Mouse (Mus musculus) heart, adult 2 months (tissue): ENCODE measurements around the gene Kcnc2. TPM values are rescaled to one million over a fixed set of nuclear protein-coding genes. Genes with fewer than 3 reads are reported as not detected.

Experiments used
- DNase-seq, 2 experiments: peaks; one replicate each; pipeline ENCODE4 v3.0.0; 2021
- H3K27ac ChIP-seq: fragments of 200-600 bp; 2 replicates; pipeline ENCODE4 v1.8.1; 2022
- H3K27me3 ChIP-seq: fragments of 200-500 bp; 2 replicates; pipeline ENCODE4 v1.6.1; 2012; ENCODE audit warnings: mild to moderate bottlenecking, low read length, inconsistent platforms, mixed read lengths; ENCODE audit not compliant: control insufficient read depth, insufficient read depth
- H3K36me3 ChIP-seq: fragments of 200-500 bp; 2 replicates; pipeline ENCODE4 v1.6.1; 2012; ENCODE audit warnings: low read length, inconsistent platforms; ENCODE audit not compliant: control insufficient read depth, insufficient read depth
- H3K4me1 ChIP-seq: fragments of 200-500 bp; 2 replicates; pipeline ENCODE4 v1.6.1; 2011; ENCODE audit warnings: low read length; ENCODE audit not compliant: control insufficient read depth, insufficient read depth
- H3K4me3 ChIP-seq: fragments of 200-600 bp; 2 replicates; pipeline ENCODE4 v1.8.1; 2022
- H3K79me2 ChIP-seq: fragments of 200-500 bp; replicated peaks from 2 replicates; pipeline ENCODE4 v1.6.1; 2012; ENCODE audit warnings: mild to moderate bottlenecking, inconsistent platforms, low read length, moderate library complexity, mixed read lengths; ENCODE audit not compliant: control insufficient read depth, insufficient read depth
- H3K9ac ChIP-seq: fragments of 200-500 bp; 2 replicates; pipeline ENCODE4 v1.6.1; 2012; ENCODE audit warnings: low read depth, mild to moderate bottlenecking, control low read depth, inconsistent platforms, low read length, mixed read lengths
- CTCF ChIP-seq: fragments of 200-600 bp; IDR thresholded peaks from 2 replicates; pipeline ENCODE4 v1.8.1; 2022; ENCODE audit warnings: antibody characterized with exemption, mild to moderate bottlenecking, moderate library complexity
- EP300 ChIP-seq: fragments of 200-500 bp; IDR thresholded peaks from 2 replicates; pipeline ENCODE4 v1.6.1; 2011; ENCODE audit warnings: low read depth, low read length, control low read depth; ENCODE audit not compliant: insufficient read depth
- POLR2A ChIP-seq: fragments of 200-500 bp; IDR thresholded peaks from 2 replicates; pipeline ENCODE4 v1.6.1; 2011; ENCODE audit warnings: mild to moderate bottlenecking, low read depth, low read length, control low read depth; ENCODE audit not compliant: insufficient read depth
- WGBS: fragments of 180-500 bp; shearing (Covaris S2); methylation state at CpG from one replicate; pipeline ENCODE4 v1.1.7; 2018; 5-methylcytosine and 5-hydroxymethylcytosine counted together
- intact Hi-C: fragments of 180-260 bp; cut with DNase I; formaldehyde crosslinking; loops from one replicate; pipeline ENCODE4 v1.15.1; 2025
- polyA plus RNA-seq: library from polyadenylated mRNA; depleted of rRNA; stranded (reverse); fragments of >200 nt; gene quantifications from 2 replicates; pipeline ENCODE4 v1.2.3, GENCODE M21; 2012
- total RNA-seq, 2 experiments: library from RNA; stranded (reverse); gene quantifications; 2 replicates each; pipeline ENCODE4 v1.2.3; 2021

The Kcnc2 gene
- total and polyA plus RNA-seq, 3 experiments: 0.39 to 0.49 (median 0.41) TPM

DNA sequence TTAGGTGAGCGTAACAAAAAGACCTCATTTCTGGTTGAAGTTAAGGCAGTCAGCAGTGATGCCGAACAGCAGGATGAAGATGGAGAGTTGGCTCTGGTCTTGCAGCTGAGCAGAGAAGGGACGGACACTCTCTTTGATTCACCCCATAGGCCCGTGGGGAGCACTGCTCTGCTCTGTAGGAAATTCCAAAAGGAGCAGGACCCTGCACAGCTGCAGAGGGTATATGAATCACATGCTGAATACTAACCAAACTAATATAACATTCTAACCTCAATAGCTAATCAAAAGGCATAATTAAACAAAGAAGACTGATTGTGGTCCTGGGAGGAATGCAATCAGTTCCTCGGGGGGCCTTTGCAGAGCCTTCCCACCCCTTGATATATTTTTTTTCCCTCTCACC, 106.2 kb downstream of the Kcnc2 start:
- DNase-seq: no peak
- Histone ChIP-seq H3K4me1 (no peaks in the 10 kb centered on the region), H3K9ac (no peak overlapping the region), H3K27me3 (no peaks in the 10 kb centered on the region), H3K27ac (no peak overlapping the region), H3K36me3 (no peaks in the 10 kb centered on the region), H3K4me3 (no peak overlapping the region), H3K79me2 (no peaks in the 10 kb centered on the region)
- TF ChIP-seq CTCF (no peak), EP300 (no peak), POLR2A (no peak)
- intact Hi-C loops: no loop called here
- 75% methylated on average over 5 of the region's 5 CpGs for WGBS

GRCm38 (mm10) chr10:112378465-112378864, 107.5 kb downstream of the Kcnc2 start:
- H3K27me3 ChIP-seq: no peaks in the 10 kb centered on the region
- 57% methylated on average over 6 of the region's 6 CpGs for WGBS
- intact Hi-C loops: no loop called here
- DNase-seq: no peak
- TF ChIP-seq POLR2A: no peak
- no peak for TF ChIP-seq EP300
- TF ChIP-seq CTCF: no peak
- no peaks in the 10 kb centered on the region for H3K36me3 ChIP-seq
- H3K27ac ChIP-seq: no peak overlapping the region
- no peak overlapping the region for H3K4me3 ChIP-seq
- H3K79me2 ChIP-seq: no peaks in the 10 kb centered on the region
- no peaks in the 10 kb centered on the region for H3K4me1 ChIP-seq
- no peak overlapping the region for H3K9ac ChIP-seq

- intact Hi-C loops: no loop called here
- Histone ChIP-seq H3K36me3 (no peaks in the 10 kb centered on the region), H3K27me3 (no peaks in the 10 kb centered on the region), H3K4me1 (no peaks in the 10 kb centered on the region), H3K4me3 (no peak overlapping the region), H3K9ac (no peak overlapping the region), H3K79me2 (no peaks in the 10 kb centered on the region), H3K27ac (no peak overlapping the region)
- no peak for DNase-seq
- WGBS: 87% methylated on average over 6 of the region's 6 CpGs
- TF ChIP-seq POLR2A (no peak), EP300 (no peak), CTCF (no peak)
Observed at GRCm38 (mm10) chr10:112380590-112380989, 109.7 kb downstream of the Kcnc2 start.

- intact Hi-C loops: no loop called here
Observed at GRCm38 (mm10) chr10:112394399-112394970, 123.6 kb downstream of the Kcnc2 start.

GRCm38 (mm10) chr10:112397194-112397593, 126.3 kb downstream of the Kcnc2 start:
- DNase-seq: no peak
- TF ChIP-seq POLR2A (no peak), CTCF (peak; percentile 14)
- no peak overlapping the region for H3K9ac ChIP-seq
- no peaks in the 10 kb centered on the region for H3K36me3 ChIP-seq
- 35% methylated on average over 2 of the region's 2 CpGs for WGBS
- no peaks in the 10 kb centered on the region for H3K4me1 ChIP-seq
- no peak overlapping the region for H3K27ac ChIP-seq
- no peaks in the 10 kb centered on the region for H3K79me2 ChIP-seq
- no peak overlapping the region for H3K4me3 ChIP-seq
- intact Hi-C loops: no loop called here
- H3K27me3 ChIP-seq: no peaks in the 10 kb centered on the region

More at GRCm38 (mm10) chr10:112394399-112394970, 123.6 kb downstream of the Kcnc2 start:
- Histone ChIP-seq H3K79me2 (no peaks in the 10 kb centered on the region), H3K9ac (no peak overlapping the region), H3K36me3 (no peaks in the 10 kb centered on the region), H3K27me3 (no peaks in the 10 kb centered on the region), H3K4me3 (no peak overlapping the region), H3K27ac (no peak overlapping the region), H3K4me1 (no peaks in the 10 kb centered on the region)
- no peak for DNase-seq
- TF ChIP-seq POLR2A (no peak), EP300 (no peak), CTCF (no peak)
- WGBS: 56% methylated on average over 8 of the region's 8 CpGs

DNA sequence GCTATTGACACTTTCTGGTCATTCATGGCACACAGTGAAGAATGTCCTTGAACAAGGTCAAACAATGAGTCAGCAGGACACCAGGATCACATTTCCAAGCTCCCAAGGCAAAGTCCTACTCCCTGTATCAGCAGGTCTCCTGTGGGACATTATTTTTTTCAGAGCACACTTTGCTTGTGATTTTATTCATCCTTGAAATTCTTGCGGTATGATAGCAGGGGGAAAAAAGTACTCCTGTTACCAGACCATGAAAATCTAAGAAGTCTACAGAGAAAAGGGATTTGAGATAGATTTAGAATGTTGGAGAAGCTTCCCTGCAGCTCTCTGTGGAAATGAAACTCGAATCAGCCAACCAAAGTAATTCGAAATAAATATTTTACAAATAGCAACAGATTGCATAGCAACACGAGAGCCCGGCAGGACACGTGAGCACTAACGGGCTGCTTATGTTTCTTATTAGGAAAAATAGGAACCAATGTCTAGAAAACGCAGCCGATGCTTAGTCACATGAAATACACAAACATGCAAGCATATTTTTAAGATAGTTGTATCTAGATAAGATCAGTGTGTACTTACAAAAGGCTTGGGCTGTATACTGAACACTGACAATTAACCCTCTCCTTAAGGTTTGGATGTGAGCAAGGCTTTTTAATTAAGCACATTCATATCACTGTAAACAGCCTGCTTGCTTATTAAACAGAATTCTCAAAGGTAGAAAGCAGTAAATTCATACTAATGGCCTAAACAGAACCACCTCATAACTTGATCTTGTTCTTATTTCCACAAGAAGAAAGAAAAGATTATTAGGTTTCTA, 129.9 kb downstream of the Kcnc2 start:
- H3K36me3 ChIP-seq: no peaks in the 10 kb centered on the region
- no peak overlapping the region for H3K27ac ChIP-seq
- intact Hi-C loops: no loop called here
- H3K4me1 ChIP-seq: no peaks in the 10 kb centered on the region
- TF ChIP-seq CTCF (no peak), POLR2A (no peak), EP300 (no peak)
- H3K27me3 ChIP-seq: no peaks in the 10 kb centered on the region
- 80% methylated on average over 9 of the region's 9 CpGs for WGBS
- no peak for DNase-seq
- H3K79me2 ChIP-seq: no peaks in the 10 kb centered on the region
- H3K9ac ChIP-seq: no peak overlapping the region
- H3K4me3 ChIP-seq: no peak overlapping the region
